Mouse (Mus musculus) megakaryocyte progenitor cell, adult 5-6 weeks (primary cell): ENCODE measurements around the gene Dnm3. TPM values are rescaled to one million over a fixed set of nuclear protein-coding genes. Genes with fewer than 3 reads are reported as not detected.

ENCODE experiments used
- ATAC-seq: replicated peaks from 2 replicates; pipeline ENCODE4 v1.8.0; 2016; ENCODE audit warnings: mild to moderate bottlenecking, moderate TSS enrichment, inconsistent platforms; ENCODE audit not compliant: poor library complexity
- total RNA-seq, 2 experiments: library from RNA; stranded (forward) in 1 of 2; stranded (reverse) in 1 of 2; fragments of 157-497, 149-512 nt in 1 of 2; fragments of 200-1000 nt in 1 of 2; gene quantifications; 2 replicates each; pipeline versions ENCODE4 v1.2.3 to v1.2.4; 2015 to 2017

Gene Dnm3
- total RNA-seq (2015) (0.20 TPM in 1 of 2 replicates, not detected in the other), total RNA-seq (2017) (not detected in 2 replicates)

GRCm38 (mm10) chr1:162477246-162478209 lies at the start of gene Dnm3:
Dnm3 (minus strand) TSS chr1:162478034.
- peak; percentile 97 for ATAC-seq

- ATAC-seq = no peak
Measured at GRCm38 (mm10) chr1:162515116-162515515, 37.3 kb upstream of the Dnm3 start.

GRCm38 (mm10) chr1:162510013-162510356 lies 32.2 kb upstream of the Dnm3 start:
- ATAC-seq = peak; percentile 64

- ATAC-seq = peak; percentile 62
Measured at GRCm38 (mm10) chr1:162509329-162510012, 31.6 kb upstream of the Dnm3 start.

GRCm38 (mm10) chr1:162508211-162509005 lies 30.6 kb upstream of the Dnm3 start:
- 0 out of 2 replicates have a peak, but pooled peaks have one; percentile 28 for ATAC-seq

GRCm38 (mm10) chr1:162506516-162506915 lies 28.7 kb upstream of the Dnm3 start:
- ATAC-seq = no peak

- ATAC-seq = no peak
Measured at GRCm38 (mm10) chr1:162505649-162506048, 27.8 kb upstream of the Dnm3 start.

- no peak for ATAC-seq
Measured at GRCm38 (mm10) chr1:162476531-162477080, 1.2 kb downstream of the Dnm3 start.

GRCm38 (mm10) chr1:162472949-162473348 lies 4.9 kb downstream of the Dnm3 start:
- ATAC-seq = no peak

GRCm38 (mm10) chr1:162471089-162471488 lies 6.7 kb downstream of the Dnm3 start:
- ATAC-seq = no peak

GRCm38 (mm10) chr1:162469752-162470280 lies 8.0 kb downstream of the Dnm3 start:
- no peak for ATAC-seq

GRCm38 (mm10) chr1:162463676-162464075 lies 14.2 kb downstream of the Dnm3 start:
- no peak for ATAC-seq

GRCm38 (mm10) chr1:162458711-162459110 lies 19.1 kb downstream of the Dnm3 start:
- no peak for ATAC-seq

GRCm38 (mm10) chr1:162456861-162457260 lies 21.0 kb downstream of the Dnm3 start:
- ATAC-seq = no peak

- no peak for ATAC-seq
Measured at GRCm38 (mm10) chr1:162456406-162456805, 21.4 kb downstream of the Dnm3 start.

GRCm38 (mm10) chr1:162453578-162453977 lies 24.3 kb downstream of the Dnm3 start:
- ATAC-seq = no peak

GRCm38 (mm10) chr1:162453030-162453429 lies 24.8 kb downstream of the Dnm3 start:
- no peak for ATAC-seq

- ATAC-seq = no peak
Measured at GRCm38 (mm10) chr1:162449161-162449909, 28.5 kb downstream of the Dnm3 start.

GRCm38 (mm10) chr1:162444805-162445204 lies 33.0 kb downstream of the Dnm3 start:
- ATAC-seq = no peak

- ATAC-seq = no peak
Measured at GRCm38 (mm10) chr1:162439576-162439975, 38.3 kb downstream of the Dnm3 start.
